Mouse (Mus musculus) heart, embryonic 12.5 days (tissue): ENCODE measurements around the gene St3gal2. TPM values are rescaled to one million over a fixed set of nuclear protein-coding genes. Genes with fewer than 3 reads are reported as not detected.
"Not testable (repeated sequence)": the region's sequence is repeated elsewhere in the genome, so short reads cannot be mapped to it uniquely, and the experiment has no call there.

Source experiments
- ATAC-seq: fragments of 200-750 bp; cut with Nextera tagmentation; 2 replicates; pipeline ENCODE4 v1.8.0; 2017; ENCODE audit warnings: moderate TSS enrichment, moderate library complexity; ENCODE audit not compliant: insufficient number of reproducible peaks, low FRiP score
- H3K27ac ChIP-seq: fragments of 300-500 bp; sonication (generic); 2 replicates; pipeline ENCODE4 v1.5.1; 2016; ENCODE audit warnings: mild to moderate bottlenecking, moderate library complexity; ENCODE audit not compliant: poor library complexity, severe bottlenecking
- H3K27me3 ChIP-seq: fragments of 300-500 bp; sonication (generic); replicated peaks from 2 replicates; pipeline ENCODE4 v1.6.1; 2016; ENCODE audit warnings: mild to moderate bottlenecking, moderate library complexity
- H3K36me3 ChIP-seq: fragments of 300-500 bp; sonication (generic); 2 replicates; pipeline ENCODE4 v1.6.1; 2016; ENCODE audit warnings: mild to moderate bottlenecking, moderate library complexity
- H3K4me1 ChIP-seq: fragments of 300-500 bp; sonication (generic); replicated peaks from 2 replicates; pipeline ENCODE4 v1.6.1; 2016; ENCODE audit warnings: mild to moderate bottlenecking
- H3K4me2 ChIP-seq: fragments of 300-500 bp; sonication (generic); 2 replicates; pipeline ENCODE4 v1.6.1; 2016; ENCODE audit warnings: mild to moderate bottlenecking, moderate library complexity
- H3K4me3 ChIP-seq: fragments of 300-500 bp; sonication (generic); 2 replicates; pipeline ENCODE4 v1.5.1; 2016; ENCODE audit warnings: mild to moderate bottlenecking
- H3K9ac ChIP-seq: fragments of 300-500 bp; sonication (generic); 2 replicates; pipeline ENCODE4 v1.6.1; 2016; ENCODE audit warnings: mild to moderate bottlenecking, moderate library complexity
- H3K9me3 ChIP-seq: fragments of 300-500 bp; sonication (generic); replicated peaks from 2 replicates; pipeline ENCODE4 v1.6.1; 2016; ENCODE audit warnings: mild to moderate bottlenecking, moderate library complexity
- WGBS: fragments of 180-500 bp; shearing (Covaris S2); methylation state at CpG from one replicate; pipeline ENCODE4 v1.1.7; 2016; 5-methylcytosine and 5-hydroxymethylcytosine counted together
- polyA plus RNA-seq: library from polyadenylated mRNA; unstranded; fragments of >200 nt; fragmentation: Nextera tagmentation; extraction: Ambion mirVana; gene quantifications from 2 replicates; pipeline ENCODE4 v1.2.1, GENCODE M21; 2016

St3gal2 gene
- polyA plus RNA-seq, 1 experiment from 2014 or later: 27.6 TPM

DNA sequence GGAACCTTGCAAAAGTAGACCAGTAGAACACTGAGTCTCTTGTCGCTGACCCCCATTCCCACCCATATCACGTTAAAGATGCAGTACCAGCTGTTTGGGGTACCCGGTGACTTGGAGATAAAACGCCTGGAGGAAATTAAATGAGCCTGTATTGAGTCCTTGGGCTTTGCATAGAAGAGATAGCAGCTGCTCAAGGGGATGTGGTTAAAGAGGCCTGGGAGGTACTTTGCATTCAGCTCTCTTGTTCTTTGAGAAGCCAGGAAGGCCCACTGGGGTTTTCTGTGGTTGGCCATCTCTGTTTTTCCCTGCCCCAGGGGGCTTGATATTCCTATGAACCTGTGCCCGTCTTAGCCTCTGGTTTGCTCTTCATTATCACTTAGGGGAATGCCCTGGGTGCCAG, 9.3 kb downstream of the St3gal2 start:
- Histone ChIP-seq H3K4me3 (no peak overlapping the region), H3K9ac (no peak overlapping the region), H3K4me1 (peaks cover 56% of the 10 kb centered on the region), H3K9me3 (no peaks in the 10 kb centered on the region), H3K27ac (no peak overlapping the region), H3K27me3 (no peaks in the 10 kb centered on the region), H3K4me2 (no peak overlapping the region), H3K36me3 (0 out of 2 replicates have a peak, but pooled peaks cover 4% of the 10 kb centered on the region)
- no peak; the same call in 1 of the 2 replicates for ATAC-seq
- 54% methylated on average over 5 of the region's 5 CpGs for WGBS

DNA sequence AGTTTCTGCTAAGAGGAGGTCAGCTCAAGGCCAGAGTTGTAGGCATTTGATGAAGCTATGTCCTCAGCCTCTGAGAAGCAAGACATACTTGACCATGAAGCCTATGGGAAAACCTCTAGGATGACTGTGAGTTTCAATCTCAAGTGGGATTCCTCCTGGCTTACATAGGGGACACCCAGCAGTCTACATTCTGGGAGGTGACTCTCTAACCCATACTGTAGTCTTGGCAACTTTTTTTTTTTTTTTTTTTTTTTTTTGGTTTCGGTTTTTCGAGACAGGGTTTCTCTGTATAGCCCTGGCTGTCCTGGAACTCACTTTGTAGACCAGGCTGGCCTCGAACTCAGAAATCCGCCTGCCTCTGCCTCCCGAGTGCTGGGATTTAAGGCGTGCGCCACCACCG, 9.9 kb downstream of the St3gal2 start:
- H3K9me3 ChIP-seq, H3K9ac ChIP-seq, H3K4me3 ChIP-seq, H3K27me3 ChIP-seq, H3K27ac ChIP-seq, H3K36me3 ChIP-seq, ATAC-seq, H3K4me2 ChIP-seq: not testable (repeated sequence)
- peaks cover 56% of the 10 kb centered on the region for H3K4me1 ChIP-seq
- WGBS: 90% methylated on average over 8 of the region's 8 CpGs

DNA sequence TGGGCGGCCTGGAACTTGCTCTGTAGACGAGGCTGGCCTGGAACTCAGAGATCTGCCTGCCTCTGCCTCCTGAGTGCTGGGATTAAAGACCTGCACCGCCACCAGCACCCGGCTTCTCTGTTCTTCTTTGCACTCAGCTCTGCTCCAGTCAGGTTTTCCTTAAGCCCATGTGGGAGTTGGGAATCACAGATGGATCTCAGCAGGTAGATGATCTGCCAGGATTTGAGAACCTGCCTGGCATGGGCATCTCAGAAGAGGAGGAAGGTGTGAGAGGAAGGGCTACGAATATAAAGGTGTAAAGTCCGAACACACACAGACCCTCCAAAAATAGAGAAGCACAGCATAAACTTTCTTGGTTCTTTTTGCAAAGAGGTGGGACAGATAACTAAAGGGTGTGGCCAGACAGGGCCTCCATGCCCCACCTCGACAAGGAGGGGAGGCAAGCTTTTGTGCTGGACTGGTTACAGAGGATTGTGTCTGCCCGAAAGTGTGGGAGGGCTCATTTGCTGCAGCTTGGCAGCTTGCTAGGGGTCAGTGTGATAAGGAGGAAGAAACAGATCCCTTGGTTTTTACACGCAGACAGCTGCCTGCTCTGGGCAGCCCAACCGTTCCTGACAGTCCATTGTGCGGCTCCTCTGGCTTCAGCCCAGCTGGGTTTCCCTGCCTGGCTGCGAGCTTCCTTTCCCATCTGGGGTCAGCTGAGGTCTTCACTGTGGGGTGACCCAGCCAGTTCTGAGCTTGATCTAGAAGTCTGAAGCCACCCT, 11.6 kb downstream of the St3gal2 start:
- H3K9ac ChIP-seq: no peak overlapping the region
- no peaks in the 10 kb centered on the region for H3K27me3 ChIP-seq
- H3K4me2 ChIP-seq: peak overlapping the region; percentile 26
- H3K36me3 ChIP-seq: no peaks in the 10 kb centered on the region
- no peaks in the 10 kb centered on the region for H3K9me3 ChIP-seq
- H3K4me1 ChIP-seq: peaks cover 50% of the 10 kb centered on the region
- H3K27ac ChIP-seq: peak overlapping the region; percentile 64
- ATAC-seq: peak; percentile 83
- WGBS: 38% methylated on average over 12 of the region's 12 CpGs
- no peak overlapping the region for H3K4me3 ChIP-seq

- H3K4me1 ChIP-seq: peaks cover 43% of the 10 kb centered on the region
- H3K9ac ChIP-seq: no peak overlapping the region
- H3K27me3 ChIP-seq: no peaks in the 10 kb centered on the region
- H3K27ac ChIP-seq: no peak overlapping the region
- no peaks in the 10 kb centered on the region for H3K36me3 ChIP-seq
- WGBS: 63% methylated on average over 3 of the region's 3 CpGs
- H3K4me2 ChIP-seq: no peak overlapping the region
- ATAC-seq: no peak
- H3K9me3 ChIP-seq: no peaks in the 10 kb centered on the region
- H3K4me3 ChIP-seq: no peak overlapping the region
These were observed 12.7 kb downstream of the St3gal2 start for GRCm38 (mm10) chr8:110932444-110932843.

GRCm38 (mm10) chr8:110933272-110933671, 13.6 kb downstream of the St3gal2 start:
- H3K27ac ChIP-seq: no peak overlapping the region
- no peak overlapping the region for H3K4me3 ChIP-seq
- H3K4me1 ChIP-seq: peaks cover 44% of the 10 kb centered on the region
- no peaks in the 10 kb centered on the region for H3K27me3 ChIP-seq
- H3K36me3 ChIP-seq: no peaks in the 10 kb centered on the region
- no peak overlapping the region for H3K9ac ChIP-seq
- no peaks in the 10 kb centered on the region for H3K9me3 ChIP-seq
- 75% methylated on average over 2 of the region's 2 CpGs for WGBS
- H3K4me2 ChIP-seq: no peak overlapping the region
- ATAC-seq: no peak

GRCm38 (mm10) chr8:110936217-110936616, 16.5 kb downstream of the St3gal2 start:
- 90% methylated on average over 12 of the region's 12 CpGs for WGBS
- no peak overlapping the region for H3K4me2 ChIP-seq
- no peak overlapping the region for H3K9ac ChIP-seq
- H3K27ac ChIP-seq: no peak overlapping the region
- no peak overlapping the region for H3K4me3 ChIP-seq
- ATAC-seq: no peak
- H3K9me3 ChIP-seq: no peaks in the 10 kb centered on the region
- no peaks in the 10 kb centered on the region for H3K36me3 ChIP-seq
- H3K4me1 ChIP-seq: peaks cover 47% of the 10 kb centered on the region
- H3K27me3 ChIP-seq: no peaks in the 10 kb centered on the region

- Histone ChIP-seq H3K27me3 (no peaks in the 10 kb centered on the region), H3K27ac (peak overlapping the region; percentile 58), H3K4me2 (peak overlapping the region; percentile 16), H3K36me3 (no peaks in the 10 kb centered on the region), H3K4me3 (no peak overlapping the region), H3K9me3 (no peaks in the 10 kb centered on the region), H3K4me1 (peaks cover 48% of the 10 kb centered on the region), H3K9ac (no peak overlapping the region)
- peak; percentile 61 for ATAC-seq
- WGBS: 31% methylated on average over 6 of the region's 6 CpGs
These were observed 19.3 kb downstream of the St3gal2 start for GRCm38 (mm10) chr8:110938882-110939589.

DNA sequence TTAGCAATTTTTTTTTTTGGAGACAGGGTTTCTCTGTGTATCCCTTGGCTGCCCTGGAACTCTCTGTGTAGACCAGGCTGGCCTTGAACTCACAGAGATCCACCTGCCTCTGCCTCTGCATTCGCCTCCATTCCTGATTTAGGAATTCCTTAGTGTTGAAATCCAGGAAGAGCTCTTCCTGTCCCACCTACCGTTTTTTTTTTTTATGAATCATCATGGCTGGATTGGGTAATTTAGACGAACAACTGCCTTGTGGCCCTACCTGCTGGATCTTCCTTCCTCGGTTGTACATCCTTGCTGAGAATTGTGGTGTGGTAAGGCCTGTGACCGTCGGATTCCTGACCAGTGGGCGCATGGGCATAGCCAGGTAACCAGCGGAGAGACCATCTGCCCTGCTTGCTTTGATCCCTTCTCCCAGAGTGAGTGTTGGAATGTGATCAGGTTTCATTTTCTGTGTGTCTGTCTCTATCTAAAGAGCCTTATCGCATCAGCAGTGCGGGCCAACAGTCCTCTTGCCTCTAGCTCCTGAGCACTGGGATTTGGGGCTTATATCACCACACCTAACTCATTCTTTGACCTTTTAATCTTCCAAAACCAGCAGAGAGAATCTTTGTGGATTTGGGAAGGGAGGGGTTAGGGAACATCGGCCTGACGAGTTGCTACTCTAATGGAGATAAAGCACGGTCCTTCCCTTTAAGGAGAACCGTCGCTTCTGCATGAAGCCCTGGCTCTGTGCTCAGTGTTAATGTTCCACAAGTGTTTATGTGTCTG, 21.1 kb downstream of the St3gal2 start:
- Histone ChIP-seq H3K27me3 (no peaks in the 10 kb centered on the region), H3K27ac (peak overlapping the region; percentile 90), H3K4me1 (peaks cover 63% of the 10 kb centered on the region), H3K4me2 (peak overlapping the region; percentile 35), H3K36me3 (no peaks in the 10 kb centered on the region), H3K9me3 (no peaks in the 10 kb centered on the region), H3K4me3 (no peak overlapping the region), H3K9ac (no peak overlapping the region)
- no peak for ATAC-seq
- WGBS: 56% methylated on average over 15 of the region's 15 CpGs

GRCm38 (mm10) chr8:110941453-110941948, 21.8 kb downstream of the St3gal2 start:
- Histone ChIP-seq H3K27ac (peak overlapping the region; percentile 90), H3K4me1 (peaks cover 65% of the 10 kb centered on the region), H3K27me3 (no peaks in the 10 kb centered on the region), H3K9ac (no peak overlapping the region), H3K9me3 (no peaks in the 10 kb centered on the region), H3K4me2 (peak overlapping the region; percentile 35), H3K36me3 (no peaks in the 10 kb centered on the region), H3K4me3 (no peak overlapping the region)
- peak; percentile 71 for ATAC-seq
- 17% methylated on average over 10 of the region's 10 CpGs for WGBS

DNA sequence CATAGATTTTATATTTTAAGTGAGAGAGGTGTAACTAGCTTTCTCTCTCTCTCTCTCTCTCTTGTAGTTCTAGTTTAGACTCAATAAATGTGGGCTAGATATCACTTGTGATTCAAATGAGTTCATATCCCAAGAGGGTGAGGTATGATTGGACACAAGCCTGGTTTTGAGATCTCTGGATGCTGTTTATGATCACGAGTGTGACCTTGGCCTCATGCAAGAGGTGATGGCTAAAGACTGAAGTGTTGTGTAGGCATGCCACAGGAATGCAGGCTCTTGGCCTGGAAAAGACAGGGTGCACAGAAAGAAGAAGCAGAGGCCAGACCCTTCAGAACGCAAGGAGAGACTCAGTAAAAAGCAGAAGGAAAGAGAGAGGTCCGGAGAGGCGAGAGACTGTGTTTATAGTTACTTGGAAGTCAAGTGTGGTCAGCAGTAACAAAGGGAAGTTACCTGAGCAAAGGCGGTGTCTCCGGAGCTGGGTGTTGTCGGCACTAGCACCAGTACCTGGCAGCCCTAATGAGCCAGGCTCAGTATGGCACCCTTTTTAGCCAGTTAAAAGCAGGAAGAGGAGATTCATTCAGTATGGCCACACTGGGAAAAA, 24.7 kb downstream of the St3gal2 start:
- WGBS: 75% methylated on average over 7 of the region's 7 CpGs
- Histone ChIP-seq H3K27me3 (no peaks in the 10 kb centered on the region), H3K4me3 (no peak overlapping the region), H3K27ac (peak overlapping the region; percentile 64; the same call in 1 of the 2 replicates), H3K36me3 (0 out of 2 replicates have a peak, but pooled peaks cover 2% of the 10 kb centered on the region), H3K4me2 (no peak overlapping the region), H3K9ac (0 out of 2 replicates have a peak overlapping the region, but pooled peaks have one; percentile 1), H3K9me3 (no peaks in the 10 kb centered on the region), H3K4me1 (peaks cover 66% of the 10 kb centered on the region)
- no peak for ATAC-seq
